Mouse (Mus musculus) liver, postnatal 0 days (tissue): Measurements from ENCODE around the gene Jmjd7. TPM values are rescaled to one million over a fixed set of nuclear protein-coding genes. Genes with fewer than 3 reads are reported as not detected.
A peak's percentile ranks its signal among the peaks of the same experiment; 100 is the strongest.

Experiments
- ATAC-seq: fragments of 200-750 bp; cut with Nextera tagmentation; 2 replicates; pipeline ENCODE4 v1.8.0; 2017; ENCODE audit warnings: mild to moderate bottlenecking, moderate library complexity
- DNase-seq: peaks from one replicate; pipeline ENCODE4 v3.0.0-alpha.2; 2016
- H3K27ac ChIP-seq: fragments of 300-500 bp; sonication (generic); 2 replicates; pipeline ENCODE4 v1.5.1; 2014; ENCODE audit warnings: antibody characterized with exemption, moderate library complexity, mild to moderate bottlenecking, low read depth
- H3K27me3 ChIP-seq: fragments of 300-500 bp; sonication (generic); 2 replicates; pipeline ENCODE4 v1.6.1; 2014; ENCODE audit warnings: low read length, control low read depth, mixed read lengths; ENCODE audit not compliant: insufficient read depth
- H3K36me3 ChIP-seq: fragments of 300-500 bp; sonication (generic); replicated peaks from 2 replicates; pipeline ENCODE4 v1.6.1; 2014; ENCODE audit warnings: mild to moderate bottlenecking, control low read depth, low read length, moderate library complexity, mixed read lengths; ENCODE audit not compliant: insufficient read depth
- H3K4me1 ChIP-seq: fragments of 300-500 bp; sonication (generic); 2 replicates; pipeline ENCODE4 v1.6.1; 2014; ENCODE audit warnings: antibody characterized with exemption, mild to moderate bottlenecking, control low read depth; ENCODE audit not compliant: insufficient read depth
- H3K4me2 ChIP-seq: fragments of 300-500 bp; sonication (generic); 2 replicates; pipeline ENCODE4 v1.6.1; 2014; ENCODE audit warnings: low read depth, mild to moderate bottlenecking, low read length, moderate library complexity, mixed read lengths
- H3K4me3 ChIP-seq: fragments of 300-500 bp; sonication (generic); 2 replicates; pipeline ENCODE4 v1.5.1; 2014; ENCODE audit warnings: low read depth, low read length
- H3K9ac ChIP-seq: fragments of 300-500 bp; sonication (generic); replicated peaks from 2 replicates; pipeline ENCODE4 v1.6.1; 2014; ENCODE audit warnings: mild to moderate bottlenecking, moderate library complexity
- H3K9me3 ChIP-seq: fragments of 300-500 bp; sonication (generic); 2 replicates; pipeline ENCODE4 v1.6.1; 2016; ENCODE audit warnings: mild to moderate bottlenecking, control low read depth, low read length, mixed read lengths
- CTCF ChIP-seq: sonication (generic); IDR thresholded peaks from 2 replicates; pipeline ENCODE4 v1.5.1; 2016; ENCODE audit warnings: antibody characterized with exemption, low read depth
- EP300 ChIP-seq: IDR thresholded peaks from 2 replicates; pipeline ENCODE4 v1.6.1; 2016; ENCODE audit warnings: antibody characterized with exemption, low read depth, mild to moderate bottlenecking
- WGBS: fragments of 180-500 bp; shearing (Covaris S2); extraction: QIAGEN DNeasy Blood & Tissue Kit; methylation state at CpG from one replicate; pipeline ENCODE4 v1.1.7; 2014; ENCODE audit not compliant: insufficient replicate concordance; 5-methylcytosine and 5-hydroxymethylcytosine counted together
- polyA plus RNA-seq: library from polyadenylated mRNA; unstranded; fragments of >200 nt; fragmentation: Nextera tagmentation; extraction: Ambion mirVana; gene quantifications from 2 replicates; pipeline ENCODE4 v1.2.1, GENCODE M21; 2015

The Jmjd7 gene
- polyA plus RNA-seq, 1 experiment from 2014 or later = 4.8 TPM

DNA sequence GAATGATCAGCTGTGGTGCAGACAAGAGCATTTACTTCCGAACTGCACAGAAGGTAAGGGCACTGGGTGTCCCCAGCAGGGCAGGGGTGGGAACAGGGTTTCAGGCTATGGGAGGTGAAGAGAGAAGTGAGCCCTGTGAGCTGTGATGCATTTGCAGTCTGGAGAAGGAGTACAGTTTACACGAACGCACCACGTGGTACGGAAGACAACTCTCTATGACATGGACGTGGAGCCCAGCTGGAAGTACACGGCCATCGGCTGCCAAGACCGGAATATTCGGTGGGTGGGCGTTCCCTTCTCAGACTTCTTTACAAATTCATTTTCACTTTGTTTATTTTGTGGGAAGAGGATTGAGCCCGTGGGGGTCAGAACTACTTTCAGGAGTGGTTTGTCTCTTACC lies 9.7 kb upstream of the Jmjd7 start:
- no peak overlapping the region for H3K4me2 ChIP-seq
- no peaks in the 10 kb centered on the region for H3K4me1 ChIP-seq
- ATAC-seq (no peak), DNase-seq (no peak)
- H3K36me3 ChIP-seq = peaks cover 19% of the 10 kb centered on the region
- 90% methylated on average over 12 of the region's 12 CpGs for WGBS
- H3K9me3 ChIP-seq = no peaks in the 10 kb centered on the region
- H3K4me3 ChIP-seq = no peak overlapping the region
- H3K27me3 ChIP-seq = no peaks in the 10 kb centered on the region
- H3K27ac ChIP-seq = no peak overlapping the region
- TF ChIP-seq EP300 (no peak), CTCF (no peak)
- H3K9ac ChIP-seq = no peak overlapping the region

DNA sequence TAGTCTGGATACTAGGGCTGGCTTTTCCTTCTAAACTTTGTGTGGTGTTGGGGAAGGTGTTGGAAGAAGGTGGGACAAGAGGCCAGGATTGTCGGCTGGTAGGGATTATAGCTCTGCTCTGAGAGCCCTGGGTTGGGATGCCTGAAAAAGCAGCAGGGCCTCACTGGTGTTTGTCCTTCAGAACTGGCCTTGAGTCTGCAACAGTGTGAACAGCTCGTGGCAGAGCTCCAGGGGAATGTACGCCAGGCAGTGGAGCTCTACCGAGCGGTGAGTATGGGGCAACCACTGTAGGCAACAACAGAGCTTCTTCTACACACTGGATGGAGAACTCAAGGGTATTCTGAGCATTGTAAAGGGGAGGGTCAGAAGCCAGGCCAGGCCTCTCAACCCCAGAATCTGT lies 2.9 kb upstream of the Jmjd7 start:
- TF ChIP-seq EP300 (no peak), CTCF (no peak)
- Histone ChIP-seq H3K36me3 (peaks cover 19% of the 10 kb centered on the region), H3K4me1 (peaks cover 12% of the 10 kb centered on the region), H3K9me3 (no peaks in the 10 kb centered on the region), H3K27me3 (no peaks in the 10 kb centered on the region), H3K4me2 (no peak overlapping the region), H3K4me3 (no peak overlapping the region), H3K9ac (no peak overlapping the region), H3K27ac (no peak overlapping the region)
- 67% methylated on average over 5 of the region's 5 CpGs for WGBS
- DNase-seq = no peak
- ATAC-seq = no peak

DNA sequence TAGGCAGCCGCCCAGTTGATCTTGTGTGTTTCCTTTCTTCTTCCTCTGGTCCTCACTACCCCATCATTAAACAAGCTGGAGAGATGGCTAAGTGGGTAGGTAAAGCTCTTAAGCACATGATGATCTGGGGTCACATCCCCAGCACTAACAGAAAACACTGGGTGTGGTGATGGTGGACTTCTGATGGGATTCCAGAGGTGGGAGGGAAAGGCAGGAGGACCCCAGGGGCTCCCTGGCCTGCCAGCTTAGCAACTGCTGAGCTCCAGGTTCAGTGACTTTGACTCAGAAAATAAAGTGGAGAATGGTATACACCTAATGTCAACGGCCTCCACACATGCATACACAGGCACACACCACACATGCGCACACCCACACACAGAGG lies 658 bp downstream of the Jmjd7 start:
- peak overlapping the region; percentile 83; the same call in 1 of the 2 replicates for H3K27ac ChIP-seq
- H3K9me3 ChIP-seq = no peaks in the 10 kb centered on the region
- peak overlapping the region; percentile 83 for H3K9ac ChIP-seq
- H3K4me1 ChIP-seq = peaks cover 12% of the 10 kb centered on the region
- peak overlapping the region; percentile 98 for H3K4me2 ChIP-seq
- 42% methylated on average over 3 of the region's 3 CpGs for WGBS
- peak overlapping the region; percentile 72 for H3K4me3 ChIP-seq
- ATAC-seq (no peak), DNase-seq (no peak)
- no peaks in the 10 kb centered on the region for H3K27me3 ChIP-seq
- TF ChIP-seq EP300 = no peak
- no peak for TF ChIP-seq CTCF
- H3K36me3 ChIP-seq = peaks cover 5% of the 10 kb centered on the region

DNA sequence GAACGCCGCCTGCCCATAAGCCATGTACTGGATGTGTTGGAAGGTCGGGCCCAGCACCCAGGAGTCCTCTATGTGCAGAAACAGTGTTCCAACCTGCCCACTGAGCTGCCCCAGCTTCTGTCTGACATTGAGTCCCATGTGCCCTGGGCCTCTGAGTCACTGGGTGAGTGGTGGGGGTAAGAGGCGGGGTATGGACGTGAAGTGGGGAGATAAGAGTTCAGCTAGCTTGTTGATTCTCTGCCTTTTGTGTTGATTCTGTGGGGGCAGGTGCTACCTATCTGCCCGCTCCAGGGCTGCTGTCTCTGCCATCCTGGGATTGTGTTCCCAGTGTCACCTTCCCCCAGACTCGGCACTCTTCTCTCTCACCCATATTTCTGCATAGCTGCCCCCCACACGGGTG lies 3.1 kb downstream of the Jmjd7 start:
- ATAC-seq = no peak
- TF ChIP-seq EP300 (no peak), CTCF (no peak)

DNA sequence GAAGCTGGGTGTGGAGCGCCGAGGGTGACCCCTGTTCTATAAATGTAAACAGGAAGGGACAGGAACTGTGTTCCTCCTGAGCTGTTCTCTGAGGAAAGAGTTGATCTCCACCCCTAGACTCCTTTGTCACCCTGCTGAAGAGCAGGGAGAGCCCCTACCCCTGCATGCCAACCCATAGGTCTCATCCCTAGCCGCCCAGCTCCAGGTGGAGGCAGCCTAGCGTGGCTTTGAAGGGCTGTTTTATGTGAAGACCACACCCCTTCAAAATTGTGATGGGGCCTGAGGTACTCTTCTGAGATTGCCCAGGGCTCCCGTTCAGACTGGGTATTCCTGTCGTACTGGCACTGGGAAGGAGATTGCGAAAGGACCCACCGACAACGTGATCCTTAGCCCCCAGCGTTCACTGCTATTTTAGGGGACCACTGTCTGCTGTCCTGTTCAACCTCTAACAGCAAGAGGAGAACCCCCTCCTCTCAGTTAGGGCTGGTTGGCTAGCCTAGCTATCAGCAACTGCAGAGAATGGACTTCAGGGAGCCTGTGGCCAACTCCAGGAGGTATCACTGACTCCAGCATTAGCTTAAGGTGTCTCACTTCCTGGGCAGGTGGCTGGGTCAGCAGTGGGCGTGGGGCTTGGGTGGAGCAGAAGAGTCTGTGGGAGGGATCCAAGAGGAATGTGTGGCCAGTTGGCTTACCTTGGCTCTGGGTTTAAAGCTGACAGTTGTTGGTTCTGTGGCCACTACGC lies 5.6 kb downstream of the Jmjd7 start, which contains the start of gene Pla2g4b:
Gene Pla2g4b, plus strand, starts transcription at position 692 of the 742 bp plus-strand sequence.
- Histone ChIP-seq H3K4me2 (no peak within 1 kb of the TSS), H3K36me3 (peaks cover 3% of the 10 kb centered on the region), H3K4me1 (peaks cover 6% of the 10 kb centered on the region), H3K9me3 (no peaks in the 10 kb centered on the region), H3K27me3 (no peaks in the 10 kb centered on the region), H3K27ac (no peak within 1 kb of the TSS), H3K9ac (no peak within 1 kb of the TSS), H3K4me3 (no peak within 1 kb of the TSS)
- TF ChIP-seq EP300 (no peak), CTCF (no peak)
- DNase-seq (no peak), ATAC-seq (no peak)
- 83% methylated on average over 12 of the region's 12 CpGs for WGBS

More for the DNA sequence above, 3.1 kb downstream of the Jmjd7 start:
- H3K9ac ChIP-seq = no peak overlapping the region
- no peak overlapping the region for H3K4me3 ChIP-seq
- WGBS = 53% methylated on average over 8 of the region's 8 CpGs
- H3K4me2 ChIP-seq = no peak overlapping the region
- H3K27ac ChIP-seq = no peak overlapping the region
- peaks cover 12% of the 10 kb centered on the region for H3K4me1 ChIP-seq
- H3K27me3 ChIP-seq = no peaks in the 10 kb centered on the region
- no peak for DNase-seq
- H3K36me3 ChIP-seq = peaks cover 3% of the 10 kb centered on the region
- no peaks in the 10 kb centered on the region for H3K9me3 ChIP-seq

DNA sequence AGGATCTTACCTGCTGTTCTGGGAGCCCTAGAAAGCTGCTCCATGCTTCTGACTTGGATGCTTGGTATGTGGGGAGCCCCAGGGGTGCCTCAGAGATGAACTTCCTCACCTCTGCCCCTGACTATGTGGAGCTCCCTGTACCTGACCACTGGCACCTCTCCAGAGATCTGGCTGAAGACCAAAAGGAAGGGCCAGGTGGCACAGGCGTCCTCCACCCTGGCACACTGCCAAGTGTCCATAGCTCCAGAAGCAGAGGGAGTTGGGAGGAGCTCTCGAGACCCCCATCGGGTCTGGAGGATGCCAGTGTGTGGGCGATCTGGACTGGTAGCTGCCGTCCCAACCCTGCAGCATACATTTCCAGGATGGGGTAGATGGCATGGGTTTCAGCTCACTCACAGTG lies 6.4 kb downstream of the Jmjd7 start:
- Histone ChIP-seq H3K4me2 (no peak overlapping the region), H3K4me3 (no peak overlapping the region), H3K27me3 (no peaks in the 10 kb centered on the region), H3K9me3 (no peaks in the 10 kb centered on the region), H3K36me3 (peaks cover 3% of the 10 kb centered on the region), H3K27ac (no peak overlapping the region), H3K9ac (no peak overlapping the region), H3K4me1 (no peaks in the 10 kb centered on the region)
- DNase-seq (no peak), ATAC-seq (no peak)
- WGBS = 80% methylated on average over 5 of the region's 5 CpGs
- TF ChIP-seq CTCF (no peak), EP300 (no peak)
